Mouse (Mus musculus): ENCODE results near the gene Echdc2.

The Echdc2 gene

GRCm38 (mm10) chr4:108199236-108199635 lies 34.0 kb downstream of the Echdc2 start:
- no peak for DNase-seq (ENCODE audit: low spot score in 2 of 2)

GRCm38 (mm10) chr4:108204629-108205028 lies 39.4 kb downstream of the Echdc2 start:
- no peak for DNase-seq (ENCODE audit: low spot score in 2 of 2)

GRCm38 (mm10) chr4:108213023-108213422 lies 47.8 kb downstream of the Echdc2 start:
- DNase-seq (ENCODE audit: low spot score in 2 of 2), result no peak

- no peak for DNase-seq (ENCODE audit: low spot score in 2 of 2)
Observed at GRCm38 (mm10) chr4:108217332-108218179, 52.3 kb downstream of the Echdc2 start, which contains the start of gene Zyg11a. Gene Zyg11a (minus strand): TSS chr4:108218048.

GRCm38 (mm10) chr4:108219019-108219418 lies 53.8 kb downstream of the Echdc2 start:
- DNase-seq (ENCODE audit: low spot score in 2 of 2), result no peak

- DNase-seq (ENCODE audit: low spot score in 2 of 2), result no peak
Observed at GRCm38 (mm10) chr4:108222507-108222906, 57.3 kb downstream of the Echdc2 start.

GRCm38 (mm10) chr4:108225341-108225872 lies 60.2 kb downstream of the Echdc2 start:
- DNase-seq (ENCODE audit: low spot score in 2 of 2), result no peak

Data from left cerebral cortex, adult 9 months (tissue).